Mouse (Mus musculus) heart, embryonic 13.5 days (tissue): ENCODE data around the gene Olfr251. TPM values are rescaled to one million over a fixed set of nuclear protein-coding genes. Genes with fewer than 3 reads are reported as not detected.
"Not testable (repeated sequence)": the region's sequence is repeated elsewhere in the genome, so short reads cannot be mapped to it uniquely, and the experiment has no call there.

Experiments used
- ATAC-seq: fragments of 200-750 bp; cut with Nextera tagmentation; 2 replicates; pipeline ENCODE4 v1.8.0; 2017; ENCODE audit warnings: moderate TSS enrichment; ENCODE audit not compliant: insufficient number of reproducible peaks, low FRiP score, low TSS enrichment; ENCODE audit errors: extremely low read depth
- H3K27ac ChIP-seq: fragments of 300-500 bp; sonication (generic); replicated peaks from 2 replicates; pipeline ENCODE4 v1.5.1; 2015; ENCODE audit warnings: moderate library complexity, mild to moderate bottlenecking, inconsistent platforms
- H3K27me3 ChIP-seq: fragments of 300-500 bp; sonication (generic); replicated peaks from 2 replicates; pipeline ENCODE4 v1.6.1; 2015; ENCODE audit warnings: mild to moderate bottlenecking, inconsistent platforms
- H3K36me3 ChIP-seq: fragments of 300-500 bp; sonication (generic); 2 replicates; pipeline ENCODE4 v1.6.1; 2015; ENCODE audit warnings: mild to moderate bottlenecking, inconsistent platforms
- H3K4me1 ChIP-seq: fragments of 300-500 bp; sonication (generic); 2 replicates; pipeline ENCODE4 v1.6.1; 2015; ENCODE audit warnings: inconsistent platforms
- H3K4me2 ChIP-seq: fragments of 300-500 bp; sonication (generic); 2 replicates; pipeline ENCODE4 v1.6.1; 2015; ENCODE audit warnings: inconsistent platforms, mild to moderate bottlenecking, moderate library complexity
- H3K4me3 ChIP-seq: fragments of 300-500 bp; sonication (generic); 2 replicates; pipeline ENCODE4 v1.5.1; 2015; ENCODE audit warnings: moderate library complexity, mild to moderate bottlenecking, inconsistent platforms
- H3K9ac ChIP-seq: fragments of 300-500 bp; sonication (generic); 2 replicates; pipeline ENCODE4 v1.6.1; 2015; ENCODE audit warnings: inconsistent platforms, mild to moderate bottlenecking, moderate library complexity
- H3K9me3 ChIP-seq: fragments of 300-500 bp; sonication (generic); 2 replicates; pipeline ENCODE4 v1.6.1; 2016; ENCODE audit warnings: inconsistent platforms
- WGBS: fragments of 180-500 bp; shearing (Covaris S2); methylation state at CpG from one replicate; pipeline ENCODE4 v1.1.7; 2015; ENCODE audit warnings: mixed read lengths; 5-methylcytosine and 5-hydroxymethylcytosine counted together
- polyA plus RNA-seq: library from polyadenylated mRNA; unstranded; fragments of >200 nt; fragmentation: Nextera tagmentation; extraction: Ambion mirVana; gene quantifications from 2 replicates; pipeline ENCODE4 v1.2.1, GENCODE M21; 2015

The Olfr251 gene
- not detected in 2 replicates for polyA plus RNA-seq

- no peaks in the 10 kb centered on the region for H3K36me3 ChIP-seq
- H3K4me2 ChIP-seq, result no peak within 1 kb of the TSS
- ATAC-seq, result no peak
- no peak within 1 kb of the TSS for H3K9ac ChIP-seq
- H3K27me3 ChIP-seq, result no peaks in the 10 kb centered on the region
- H3K9me3 ChIP-seq, result peaks cover 2% of the 10 kb centered on the region; the same call in 1 of the 2 replicates
- no peaks in the 10 kb centered on the region for H3K4me1 ChIP-seq
- no peak within 1 kb of the TSS for H3K4me3 ChIP-seq
- H3K27ac ChIP-seq, result no peak within 1 kb of the TSS
- 53% methylated on average over 2 of the region's 2 CpGs for WGBS
Observed at GRCm38 (mm10) chr9:38376786-38377185, at the start of gene Olfr251. Gene Olfr251, plus strand, starts transcription at chr9:38377086.

DNA sequence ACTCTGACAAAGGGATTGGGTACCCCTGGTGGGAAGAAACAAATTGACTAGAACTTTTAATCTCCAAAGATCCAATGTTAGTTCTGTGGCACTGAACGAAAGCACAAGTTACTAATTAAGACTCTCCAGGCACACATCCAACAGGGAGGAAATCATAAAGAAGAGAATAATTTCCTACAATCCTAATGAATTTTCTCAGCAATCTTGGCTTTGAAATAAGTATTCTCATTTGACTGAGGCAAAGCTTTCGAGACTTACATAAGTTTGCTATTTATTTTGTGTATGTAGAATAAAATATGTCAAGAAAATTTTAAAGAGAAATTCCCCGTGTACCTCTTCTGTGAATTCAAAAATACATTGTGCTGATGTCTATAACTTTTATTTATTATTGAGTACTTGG, 48.1 kb upstream of the Olfr251 start, which contains the start of gene Olfr25:
TSS of gene Olfr25 (plus strand) at position 301 of the 400 bp plus-strand sequence.
- no peak for ATAC-seq
- 67% methylated on average over 3 of the region's 3 CpGs for WGBS
- Histone ChIP-seq H3K9me3 (no peaks in the 10 kb centered on the region), H3K4me2 (no peak within 1 kb of the TSS), H3K27me3 (no peaks in the 10 kb centered on the region), H3K4me3 (no peak within 1 kb of the TSS), H3K9ac (no peak within 1 kb of the TSS), H3K4me1 (no peaks in the 10 kb centered on the region), H3K27ac (no peak within 1 kb of the TSS), H3K36me3 (no peaks in the 10 kb centered on the region)

DNA sequence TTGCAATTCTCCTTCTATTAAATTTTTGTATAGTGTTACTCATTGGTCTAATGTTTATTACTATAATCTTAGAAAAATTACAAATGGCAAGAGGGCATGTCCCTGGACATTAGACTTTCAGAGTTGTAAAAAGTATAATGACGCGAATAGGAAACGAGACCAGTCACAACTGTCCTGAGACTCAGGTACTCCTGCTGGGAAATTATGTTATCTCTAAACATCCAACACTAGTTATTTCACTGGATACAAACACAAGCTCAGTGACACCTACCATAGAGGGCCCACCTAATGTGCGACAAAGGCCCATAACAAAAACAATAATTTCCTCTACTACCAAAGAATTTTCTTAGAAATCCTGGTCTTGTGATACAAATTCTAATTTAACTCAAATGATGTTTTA, 28.8 kb upstream of the Olfr251 start, which contains the start of gene Olfr898:
TSS of gene Olfr898 (plus strand) at position 301 of the 400 bp plus-strand sequence.
- no peaks in the 10 kb centered on the region for H3K9me3 ChIP-seq
- H3K4me1 ChIP-seq, result no peaks in the 10 kb centered on the region
- H3K4me3 ChIP-seq, result no peak within 1 kb of the TSS
- H3K9ac ChIP-seq, result no peak within 1 kb of the TSS
- ATAC-seq, result no peak
- no peaks in the 10 kb centered on the region for H3K36me3 ChIP-seq
- WGBS, result 91% methylated on average over 4 of the region's 4 CpGs
- no peak within 1 kb of the TSS for H3K4me2 ChIP-seq
- no peak within 1 kb of the TSS for H3K27ac ChIP-seq
- H3K27me3 ChIP-seq, result no peaks in the 10 kb centered on the region

DNA sequence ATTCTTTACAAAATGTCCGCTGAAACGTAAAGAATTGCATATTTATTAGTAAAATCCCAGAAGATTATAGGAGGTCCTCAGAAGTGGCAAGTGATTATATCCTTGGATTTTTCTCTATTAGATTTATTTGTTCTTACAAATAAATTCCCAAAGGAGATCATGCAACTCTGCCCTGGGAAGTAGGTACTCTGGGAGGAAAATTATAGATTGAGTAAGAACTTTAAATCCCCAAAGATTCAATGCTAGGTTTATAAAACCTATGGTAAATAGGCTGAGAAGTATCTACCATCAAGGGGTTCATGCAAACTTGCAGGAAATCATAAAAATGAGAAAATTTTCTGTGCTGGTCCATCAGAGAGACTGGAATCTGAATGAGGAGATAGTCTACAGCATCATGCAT, 10.3 kb upstream of the Olfr251 start, which contains the start of gene Olfr250:
TSS of gene Olfr250 (plus strand) at position 301 of the 400 bp plus-strand sequence.
- no peak for ATAC-seq
- 82% methylated on average over 2 of the region's 2 CpGs for WGBS

GRCm38 (mm10) chr9:38401398-38401797, 24.5 kb downstream of the Olfr251 start, which contains the start of gene Olfr147:
Gene Olfr147, plus strand, starts transcription at chr9:38401698.
- Histone ChIP-seq H3K4me2 (no peak within 1 kb of the TSS), H3K27me3 (no peaks in the 10 kb centered on the region), H3K9me3 (no peaks in the 10 kb centered on the region), H3K4me1 (no peaks in the 10 kb centered on the region), H3K4me3 (no peak within 1 kb of the TSS), H3K9ac (no peak within 1 kb of the TSS), H3K27ac (no peak within 1 kb of the TSS), H3K36me3 (no peaks in the 10 kb centered on the region)
- WGBS, result 64% methylated on average over 1 of the region's 1 CpGs
- no peak for ATAC-seq

More for the DNA sequence above, 10.3 kb upstream of the Olfr251 start, which contains the start of gene Olfr250:
- Histone ChIP-seq H3K9me3 (no peaks in the 10 kb centered on the region), H3K27ac (no peak within 1 kb of the TSS), H3K4me3 (no peak within 1 kb of the TSS), H3K4me2 (no peak within 1 kb of the TSS), H3K9ac (no peak within 1 kb of the TSS), H3K27me3 (no peaks in the 10 kb centered on the region), H3K4me1 (no peaks in the 10 kb centered on the region), H3K36me3 (no peaks in the 10 kb centered on the region)

- 74% methylated on average over 3 of the region's 3 CpGs for WGBS
- ATAC-seq, result not testable (repeated sequence)
Observed at GRCm38 (mm10) chr9:38407502-38407901, 30.6 kb downstream of the Olfr251 start.

DNA sequence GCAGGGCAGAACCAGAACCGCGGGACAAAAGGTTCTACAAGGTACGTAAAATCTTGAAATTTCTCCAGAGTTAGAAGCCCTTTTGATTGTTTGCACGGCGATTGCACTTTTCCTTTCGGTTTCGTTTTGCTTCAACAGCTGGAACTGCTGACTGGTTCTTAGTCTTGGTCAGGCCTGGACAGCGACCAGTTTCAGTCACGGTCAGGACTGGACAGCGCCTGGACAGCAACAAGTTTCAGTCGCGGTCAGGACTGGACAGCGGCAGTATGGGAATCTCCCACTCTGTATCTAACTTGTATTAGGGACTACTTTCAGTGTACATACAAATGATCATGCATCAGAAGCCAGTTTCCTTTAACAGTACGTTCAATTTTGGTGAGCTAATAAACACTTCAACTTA, 36.6 kb downstream of the Olfr251 start:
- H3K27me3 ChIP-seq, H3K9me3 ChIP-seq, H3K4me2 ChIP-seq, ATAC-seq, H3K4me3 ChIP-seq, H3K36me3 ChIP-seq, H3K9ac ChIP-seq, H3K27ac ChIP-seq, H3K4me1 ChIP-seq: not testable (repeated sequence)
- WGBS, result 84% methylated on average over 14 of the region's 14 CpGs

More at GRCm38 (mm10) chr9:38407502-38407901, 30.6 kb downstream of the Olfr251 start:
- not testable (repeated sequence) for H3K4me1 ChIP-seq, H3K27me3 ChIP-seq, H3K4me3 ChIP-seq, H3K9ac ChIP-seq, H3K4me2 ChIP-seq, H3K36me3 ChIP-seq, H3K9me3 ChIP-seq, H3K27ac ChIP-seq

DNA sequence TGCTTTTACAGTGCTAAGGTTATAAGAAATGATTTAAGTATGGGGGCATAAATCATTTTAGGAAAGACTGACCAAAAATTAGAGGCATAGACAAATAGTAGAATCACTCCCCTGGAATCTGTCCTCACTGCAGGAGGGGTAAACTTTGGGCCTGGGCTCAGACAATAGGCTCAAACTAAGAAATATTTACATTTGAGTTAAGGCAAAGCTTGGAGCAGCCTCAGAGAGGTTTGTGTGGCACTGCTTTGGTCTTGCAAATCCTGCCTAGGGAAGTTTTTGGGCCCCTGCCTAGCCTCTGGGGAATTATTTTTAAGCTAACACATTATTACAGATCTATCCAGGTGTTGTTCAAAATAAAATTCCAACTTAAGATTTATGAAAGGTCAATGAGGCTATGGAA, 46.9 kb downstream of the Olfr251 start:
- no peak overlapping the region for H3K9ac ChIP-seq
- H3K9me3 ChIP-seq, result peaks cover 9% of the 10 kb centered on the region; the same call in 1 of the 2 replicates
- no peak overlapping the region for H3K4me2 ChIP-seq

DNA sequence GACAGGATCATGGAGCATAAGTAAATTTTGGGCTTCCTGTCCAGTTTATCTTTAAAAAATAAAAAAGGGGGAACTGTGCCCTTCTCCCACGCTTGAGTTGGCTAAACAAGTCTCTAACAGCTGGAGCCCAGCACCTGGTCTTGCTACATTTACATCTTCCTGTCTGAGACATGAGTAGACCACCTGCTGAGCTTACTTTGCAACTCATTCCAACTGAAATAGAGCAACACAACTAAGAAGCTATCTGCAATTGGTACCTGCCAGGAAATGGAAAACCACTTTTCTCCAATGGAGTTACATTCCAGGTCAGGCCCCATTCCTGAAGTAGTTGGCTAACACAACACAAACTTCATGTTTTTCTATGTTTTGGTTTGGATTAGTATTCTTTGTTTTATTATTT, 50.1 kb downstream of the Olfr251 start:
- Histone ChIP-seq H3K4me3 (no peak overlapping the region), H3K9me3 (peaks cover 6% of the 10 kb centered on the region; the same call in 1 of the 2 replicates), H3K36me3 (no peaks in the 10 kb centered on the region), H3K27ac (no peak overlapping the region), H3K4me1 (no peaks in the 10 kb centered on the region), H3K9ac (no peak overlapping the region), H3K4me2 (no peak overlapping the region), H3K27me3 (no peaks in the 10 kb centered on the region)
- WGBS, result 31% methylated on average over 1 of the region's 1 CpGs
- no peak for ATAC-seq

More for the DNA sequence above, 46.9 kb downstream of the Olfr251 start:
- Histone ChIP-seq H3K27ac (no peak overlapping the region), H3K36me3 (no peaks in the 10 kb centered on the region), H3K4me1 (no peaks in the 10 kb centered on the region), H3K4me3 (no peak overlapping the region), H3K27me3 (no peaks in the 10 kb centered on the region)
- no peak for ATAC-seq

GRCm38 (mm10) chr9:38429155-38429554, 52.3 kb downstream of the Olfr251 start, which contains the start of gene Olfr901:
Gene Olfr901, plus strand, starts transcription at chr9:38429455.
- 76% methylated on average over 1 of the region's 1 CpGs for WGBS

More at GRCm38 (mm10) chr9:38429155-38429554, 52.3 kb downstream of the Olfr251 start, which contains the start of gene Olfr901:
- no peak for ATAC-seq
- no peak within 1 kb of the TSS for H3K4me2 ChIP-seq
- H3K27me3 ChIP-seq, result no peaks in the 10 kb centered on the region
- no peak within 1 kb of the TSS for H3K4me3 ChIP-seq
- H3K4me1 ChIP-seq, result no peaks in the 10 kb centered on the region
- no peaks in the 10 kb centered on the region for H3K36me3 ChIP-seq
- peaks cover 6% of the 10 kb centered on the region; the same call in 1 of the 2 replicates for H3K9me3 ChIP-seq
- H3K27ac ChIP-seq, result no peak within 1 kb of the TSS
- no peak within 1 kb of the TSS for H3K9ac ChIP-seq
